Mouse (Mus musculus) embryo, embryonic 10.5 days (tissue): ENCODE results near the gene Olfr1322.

Experiments used
- DNase-seq: peaks from one replicate; pipeline ENCODE4 v3.0.0-alpha.2; 2015; ENCODE audit warnings: low spot score

Gene Olfr1322

GRCm38 (mm10) chrX:49891383-49891782, at the start of gene Olfr1322:
Gene Olfr1322, minus strand, starts transcription at chrX:49891483.
- no peak for DNase-seq

GRCm38 (mm10) chrX:49877651-49878349, 13.5 kb downstream of the Olfr1322 start:
- no peak for DNase-seq
